Mouse (Mus musculus) hindbrain, embryonic 15.5 days (tissue): ENCODE measurements around the gene Intu. TPM values are rescaled to one million over a fixed set of nuclear protein-coding genes. Genes with fewer than 3 reads are reported as not detected.
A peak's percentile ranks its signal among the peaks of the same experiment; 100 is the strongest.

Source experiments
- ATAC-seq: fragments of 200-750 bp; cut with Nextera tagmentation; 2 replicates; pipeline ENCODE4 v1.8.0; 2017; ENCODE audit warnings: low read depth, moderate number of reproducible peaks, moderate TSS enrichment; ENCODE audit not compliant: low FRiP score
- H3K27ac ChIP-seq: fragments of 300-500 bp; sonication (generic); replicated peaks from 2 replicates; pipeline ENCODE4 v1.5.1; 2015; ENCODE audit warnings: mild to moderate bottlenecking, inconsistent platforms
- H3K27me3 ChIP-seq: fragments of 300-500 bp; sonication (generic); 2 replicates; pipeline ENCODE4 v1.6.1; 2015; ENCODE audit warnings: control low read depth, inconsistent platforms
- H3K36me3 ChIP-seq: fragments of 300-500 bp; sonication (generic); 2 replicates; pipeline ENCODE4 v1.6.1; 2015; ENCODE audit warnings: control low read depth, inconsistent platforms
- H3K4me1 ChIP-seq: fragments of 300-500 bp; sonication (generic); replicated peaks from 2 replicates; pipeline ENCODE4 v1.6.1; 2015; ENCODE audit warnings: control low read depth, inconsistent platforms
- H3K4me2 ChIP-seq: fragments of 300-500 bp; sonication (generic); 2 replicates; pipeline ENCODE4 v1.6.1; 2015; ENCODE audit warnings: moderate library complexity, mild to moderate bottlenecking, inconsistent platforms
- H3K4me3 ChIP-seq: fragments of 300-500 bp; sonication (generic); 2 replicates; pipeline ENCODE4 v1.5.1; 2015; ENCODE audit warnings: mild to moderate bottlenecking, inconsistent platforms
- H3K9ac ChIP-seq: fragments of 300-500 bp; sonication (generic); 2 replicates; pipeline ENCODE4 v1.6.1; 2015; ENCODE audit warnings: inconsistent platforms
- H3K9me3 ChIP-seq: fragments of 300-500 bp; sonication (generic); 2 replicates; pipeline ENCODE4 v1.6.1; 2016; ENCODE audit warnings: control low read depth, inconsistent platforms
- WGBS: fragments of 180-500 bp; shearing (Covaris S2); methylation state at CpG from one replicate; pipeline ENCODE4 v1.1.7; 2015; 5-methylcytosine and 5-hydroxymethylcytosine counted together
- polyA plus RNA-seq: library from polyadenylated mRNA; unstranded; fragments of >200 nt; fragmentation: Nextera tagmentation; extraction: Ambion mirVana; gene quantifications from 2 replicates; pipeline ENCODE4 v1.2.1, GENCODE M21; 2015

The Intu gene
- polyA plus RNA-seq, 1 experiment from 2014 or later, result 3.9 TPM

- ATAC-seq, result no peak
Observed at GRCm38 (mm10) chr3:40518240-40518639, 12.8 kb upstream of the Intu start.

GRCm38 (mm10) chr3:40519555-40519954 is 11.5 kb upstream of the Intu start:
- Histone ChIP-seq H3K27ac (no peak overlapping the region), H3K4me1 (0 out of 2 replicates have a peak, but pooled peaks cover 3% of the 10 kb centered on the region), H3K9ac (no peak overlapping the region), H3K36me3 (no peaks in the 10 kb centered on the region), H3K4me2 (no peak overlapping the region), H3K9me3 (no peaks in the 10 kb centered on the region), H3K27me3 (no peaks in the 10 kb centered on the region), H3K4me3 (no peak overlapping the region)
- ATAC-seq, result no peak
- WGBS, result 79% methylated on average over 3 of the region's 3 CpGs

More at GRCm38 (mm10) chr3:40518240-40518639, 12.8 kb upstream of the Intu start:
- Histone ChIP-seq H3K9me3 (no peaks in the 10 kb centered on the region), H3K9ac (no peak overlapping the region), H3K36me3 (no peaks in the 10 kb centered on the region), H3K4me2 (no peak overlapping the region), H3K4me1 (0 out of 2 replicates have a peak, but pooled peaks cover 1% of the 10 kb centered on the region), H3K27me3 (no peaks in the 10 kb centered on the region), H3K27ac (no peak overlapping the region), H3K4me3 (no peak overlapping the region)
- WGBS, result 79% methylated on average over 3 of the region's 3 CpGs

- no peak for ATAC-seq
- H3K9me3 ChIP-seq, result no peaks in the 10 kb centered on the region
- 0 out of 2 replicates have a peak, but pooled peaks cover 3% of the 10 kb centered on the region for H3K4me1 ChIP-seq
- no peak overlapping the region for H3K27ac ChIP-seq
- H3K9ac ChIP-seq, result no peak overlapping the region
- no peaks in the 10 kb centered on the region for H3K27me3 ChIP-seq
- no peak overlapping the region for H3K4me2 ChIP-seq
- no peaks in the 10 kb centered on the region for H3K36me3 ChIP-seq
- no peak overlapping the region for H3K4me3 ChIP-seq
- WGBS, result 95% methylated on average over 3 of the region's 3 CpGs
Observed at GRCm38 (mm10) chr3:40520567-40520966, 10.5 kb upstream of the Intu start.

GRCm38 (mm10) chr3:40522446-40522845 is 8.6 kb upstream of the Intu start:
- H3K4me3 ChIP-seq, result no peak overlapping the region
- H3K9me3 ChIP-seq, result no peaks in the 10 kb centered on the region
- 0 out of 2 replicates have a peak, but pooled peaks cover 3% of the 10 kb centered on the region for H3K27me3 ChIP-seq
- no peaks in the 10 kb centered on the region for H3K36me3 ChIP-seq
- 0 out of 2 replicates have a peak, but pooled peaks cover 6% of the 10 kb centered on the region for H3K4me1 ChIP-seq
- H3K4me2 ChIP-seq, result peak overlapping the region; percentile 41
- 38% methylated on average over 6 of the region's 6 CpGs for WGBS
- H3K27ac ChIP-seq, result no peak overlapping the region
- no peak for ATAC-seq
- no peak overlapping the region for H3K9ac ChIP-seq

- Histone ChIP-seq H3K27ac (no peak overlapping the region), H3K36me3 (no peaks in the 10 kb centered on the region), H3K27me3 (0 out of 2 replicates have a peak, but pooled peaks cover 3% of the 10 kb centered on the region), H3K9me3 (no peaks in the 10 kb centered on the region), H3K4me3 (no peak overlapping the region), H3K9ac (no peak overlapping the region), H3K4me2 (peak overlapping the region; percentile 41), H3K4me1 (0 out of 2 replicates have a peak, but pooled peaks cover 6% of the 10 kb centered on the region)
- WGBS, result 58% methylated on average over 14 of the region's 14 CpGs
- ATAC-seq, result no peak
Observed at GRCm38 (mm10) chr3:40522846-40523245, 8.2 kb upstream of the Intu start.

GRCm38 (mm10) chr3:40523371-40523783 is 7.7 kb upstream of the Intu start:
- H3K9me3 ChIP-seq, result no peaks in the 10 kb centered on the region
- WGBS, result 23% methylated on average over 7 of the region's 7 CpGs
- ATAC-seq, result 0 out of 2 replicates have a peak, but pooled peaks have one; percentile 46
- H3K9ac ChIP-seq, result no peak overlapping the region
- H3K36me3 ChIP-seq, result no peaks in the 10 kb centered on the region
- peaks cover 9% of the 10 kb centered on the region; the same call in 1 of the 2 replicates for H3K4me1 ChIP-seq
- H3K4me2 ChIP-seq, result peak overlapping the region; percentile 41
- no peak overlapping the region for H3K27ac ChIP-seq
- H3K27me3 ChIP-seq, result 0 out of 2 replicates have a peak, but pooled peaks cover 3% of the 10 kb centered on the region
- H3K4me3 ChIP-seq, result no peak overlapping the region

- Histone ChIP-seq H3K4me2 (no peak overlapping the region), H3K4me1 (peaks cover 10% of the 10 kb centered on the region; the same call in 1 of the 2 replicates), H3K4me3 (no peak overlapping the region), H3K9ac (no peak overlapping the region), H3K9me3 (no peaks in the 10 kb centered on the region), H3K36me3 (no peaks in the 10 kb centered on the region), H3K27me3 (0 out of 2 replicates have a peak, but pooled peaks cover 3% of the 10 kb centered on the region), H3K27ac (no peak overlapping the region)
- 88% methylated on average over 7 of the region's 7 CpGs for WGBS
- ATAC-seq, result no peak
Observed at GRCm38 (mm10) chr3:40524841-40525240, 6.2 kb upstream of the Intu start.

- ATAC-seq, result no peak
- 0 out of 2 replicates have a peak, but pooled peaks cover 3% of the 10 kb centered on the region for H3K27me3 ChIP-seq
Observed at GRCm38 (mm10) chr3:40525341-40525740, 5.7 kb upstream of the Intu start.

GRCm38 (mm10) chr3:40526095-40526494 is 5.0 kb upstream of the Intu start:
- H3K27me3 ChIP-seq, result 0 out of 2 replicates have a peak, but pooled peaks cover 3% of the 10 kb centered on the region
- 93% methylated on average over 3 of the region's 3 CpGs for WGBS
- no peaks in the 10 kb centered on the region for H3K36me3 ChIP-seq
- no peak overlapping the region for H3K4me2 ChIP-seq
- no peak overlapping the region for H3K27ac ChIP-seq
- H3K4me1 ChIP-seq, result peaks cover 12% of the 10 kb centered on the region
- no peak overlapping the region for H3K4me3 ChIP-seq
- H3K9ac ChIP-seq, result no peak overlapping the region
- ATAC-seq, result no peak
- no peaks in the 10 kb centered on the region for H3K9me3 ChIP-seq

More at GRCm38 (mm10) chr3:40525341-40525740, 5.7 kb upstream of the Intu start:
- Histone ChIP-seq H3K9me3 (no peaks in the 10 kb centered on the region), H3K4me3 (no peak overlapping the region), H3K27ac (no peak overlapping the region), H3K4me2 (no peak overlapping the region), H3K36me3 (no peaks in the 10 kb centered on the region), H3K4me1 (peaks cover 10% of the 10 kb centered on the region; the same call in 1 of the 2 replicates), H3K9ac (no peak overlapping the region)
- 15% methylated on average over 4 of the region's 4 CpGs for WGBS

- Histone ChIP-seq H3K27me3 (peaks cover 6% of the 10 kb centered on the region; the same call in 1 of the 2 replicates), H3K9me3 (no peaks in the 10 kb centered on the region), H3K9ac (no peak overlapping the region), H3K27ac (no peak overlapping the region), H3K4me2 (peak overlapping the region; percentile 26), H3K36me3 (no peaks in the 10 kb centered on the region), H3K4me1 (peaks cover 23% of the 10 kb centered on the region), H3K4me3 (no peak overlapping the region)
- WGBS, result 40% methylated on average over 10 of the region's 10 CpGs
- no peak for ATAC-seq
Observed at GRCm38 (mm10) chr3:40527218-40527617, 3.9 kb upstream of the Intu start.

- Histone ChIP-seq H3K9me3 (no peaks in the 10 kb centered on the region), H3K27ac (no peak overlapping the region), H3K4me2 (no peak overlapping the region), H3K4me1 (peaks cover 26% of the 10 kb centered on the region), H3K36me3 (no peaks in the 10 kb centered on the region), H3K27me3 (peaks cover 14% of the 10 kb centered on the region), H3K9ac (no peak overlapping the region), H3K4me3 (no peak overlapping the region)
- ATAC-seq, result no peak
- 24% methylated on average over 9 of the region's 9 CpGs for WGBS
Observed at GRCm38 (mm10) chr3:40527976-40528950, 2.8 kb upstream of the Intu start.

- ATAC-seq, result no peak
- Histone ChIP-seq H3K36me3 (no peaks in the 10 kb centered on the region), H3K27ac (no peak overlapping the region), H3K4me1 (peaks cover 25% of the 10 kb centered on the region), H3K4me3 (no peak overlapping the region), H3K4me2 (no peak overlapping the region), H3K27me3 (peaks cover 18% of the 10 kb centered on the region), H3K9me3 (no peaks in the 10 kb centered on the region), H3K9ac (no peak overlapping the region)
- 68% methylated on average over 6 of the region's 6 CpGs for WGBS
Observed at GRCm38 (mm10) chr3:40528958-40529357, 2.1 kb upstream of the Intu start.
